Mouse (Mus musculus) stomach, postnatal 0 days (tissue): ENCODE results near the gene Rorc. TPM values are rescaled to one million over a fixed set of nuclear protein-coding genes. Genes with fewer than 3 reads are reported as not detected.

Experiments
- ATAC-seq: fragments of 200-750 bp; cut with Nextera tagmentation; 2 replicates; pipeline ENCODE4 v1.8.0; 2017; ENCODE audit not compliant: low FRiP score, low TSS enrichment
- DNase-seq: peaks from one replicate; pipeline ENCODE4 v3.0.0-alpha.2; 2016; ENCODE audit warnings: low spot score
- H3K27ac ChIP-seq: fragments of 300-500 bp; sonication (generic); replicated peaks from 2 replicates; pipeline ENCODE4 v1.5.1; 2014; ENCODE audit warnings: mild to moderate bottlenecking, control low read depth
- H3K27me3 ChIP-seq: fragments of 300-500 bp; sonication (generic); 2 replicates; pipeline ENCODE4 v1.6.1; 2014; ENCODE audit warnings: low read length; ENCODE audit not compliant: control insufficient read depth, insufficient read depth
- H3K36me3 ChIP-seq: fragments of 300-500 bp; sonication (generic); 2 replicates; pipeline ENCODE4 v1.6.1; 2014; ENCODE audit warnings: low read length, mixed read lengths; ENCODE audit not compliant: control insufficient read depth, insufficient read depth
- H3K4me1 ChIP-seq: fragments of 300-500 bp; sonication (generic); replicated peaks from 2 replicates; pipeline ENCODE4 v1.6.1; 2014; ENCODE audit warnings: antibody characterized with exemption; ENCODE audit not compliant: control insufficient read depth, insufficient read depth
- H3K4me2 ChIP-seq: fragments of 300-500 bp; sonication (generic); replicated peaks from 2 replicates; pipeline ENCODE4 v1.6.1; 2014; ENCODE audit warnings: low read depth, mild to moderate bottlenecking, control low read depth, moderate library complexity
- H3K4me3 ChIP-seq: fragments of 300-500 bp; sonication (generic); 2 replicates; pipeline ENCODE4 v1.5.1; 2014; ENCODE audit warnings: low read depth, low read length, control low read depth
- H3K9ac ChIP-seq: fragments of 300-500 bp; sonication (generic); 2 replicates; pipeline ENCODE4 v1.6.1; 2014; ENCODE audit warnings: mild to moderate bottlenecking, low read length, control low read depth, mixed read lengths
- H3K9me3 ChIP-seq: fragments of 300-500 bp; sonication (generic); 2 replicates; pipeline ENCODE4 v1.6.1; 2016; ENCODE audit warnings: low read length; ENCODE audit not compliant: control insufficient read depth
- CTCF ChIP-seq: IDR thresholded peaks from 2 replicates; pipeline ENCODE4 v1.5.1; 2016; ENCODE audit warnings: antibody characterized with exemption, low read depth, mild to moderate bottlenecking, moderate library complexity
- EP300 ChIP-seq: optimal IDR thresholded peaks from 2 replicates; pipeline ENCODE3; 2016; ENCODE audit warnings: antibody characterized with exemption
- WGBS: fragments of 180-500 bp; shearing (Covaris S2); extraction: QIAGEN DNeasy Blood & Tissue Kit; methylation state at CpG from one replicate; pipeline ENCODE4 v1.1.7; 2014; 5-methylcytosine and 5-hydroxymethylcytosine counted together
- polyA plus RNA-seq: library from polyadenylated mRNA; unstranded; fragments of >200 nt; fragmentation: Nextera tagmentation; extraction: Ambion mirVana; gene quantifications from 2 replicates; pipeline ENCODE4 v1.2.1, GENCODE M21; 2015

Gene Rorc
- polyA plus RNA-seq, 1 experiment from 2014 or later: 7.5 TPM

GRCm38 (mm10) chr3:94441182-94441581 is 68.6 kb downstream of the Rorc start:
- peak; percentile 72 for TF ChIP-seq CTCF
- TF ChIP-seq EP300: no peak
- DNase-seq: no peak
- Histone ChIP-seq H3K4me3 (no peak overlapping the region), H3K27me3 (no peaks in the 10 kb centered on the region), H3K27ac (no peak overlapping the region), H3K36me3 (peaks cover 8% of the 10 kb centered on the region; the same call in 1 of the 2 replicates), H3K9ac (no peak overlapping the region), H3K9me3 (no peaks in the 10 kb centered on the region), H3K4me2 (no peak overlapping the region), H3K4me1 (no peaks in the 10 kb centered on the region)
- ATAC-seq: no peak
- WGBS: 40% methylated on average over 3 of the region's 3 CpGs

- TF ChIP-seq CTCF (peak; percentile 13; the same call in 1 of the 2 replicates), EP300 (no peak)
- peak; percentile 94 for DNase-seq
- Histone ChIP-seq H3K27me3 (no peaks in the 10 kb centered on the region), H3K4me3 (peak within 1 kb of the TSS; percentile 97), H3K36me3 (peaks cover 19% of the 10 kb centered on the region), H3K4me2 (peak within 1 kb of the TSS; percentile 92), H3K4me1 (no peaks in the 10 kb centered on the region), H3K9me3 (no peaks in the 10 kb centered on the region), H3K27ac (peak within 1 kb of the TSS; percentile 80), H3K9ac (peak within 1 kb of the TSS; percentile 98)
- peak; percentile 96 for ATAC-seq
- under 1% methylated on average over 39 of the region's 39 CpGs for WGBS
These were observed 70.5 kb downstream of the Rorc start, which contains the start of gene Mrpl9 for GRCm38 (mm10) chr3:94442951-94443596. Mrpl9 (plus strand) TSS chr3:94443318.

DNA sequence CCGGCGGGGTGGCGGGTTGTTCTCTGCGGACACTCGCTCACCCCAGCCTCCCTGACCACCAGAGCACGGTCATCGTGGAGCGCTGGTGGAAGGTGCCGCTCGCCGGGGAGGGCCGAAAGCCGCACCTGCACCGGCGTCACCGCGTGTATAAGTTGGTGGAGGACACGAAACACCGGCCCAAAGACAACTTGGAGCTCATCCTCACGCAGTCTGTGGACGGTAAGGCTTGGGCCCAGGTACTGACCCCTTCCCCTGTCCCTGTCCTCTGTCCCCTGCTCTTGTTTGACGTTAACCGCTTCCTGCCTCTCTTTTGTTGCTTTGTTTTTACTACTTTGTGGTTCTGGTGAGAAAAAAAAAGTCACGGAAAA is 71.0 kb downstream of the Rorc start, which contains the start of gene Oaz3:
Oaz3 (minus strand) TSS at position 319 of the 368 bp plus-strand sequence.
- ATAC-seq (peak; percentile 72; the same call in 1 of the 2 replicates), DNase-seq (no peak)
- peak within 1 kb of the TSS; percentile 98 for H3K9ac ChIP-seq
- 0% methylated on average over 24 of the region's 24 CpGs for WGBS
- peak within 1 kb of the TSS; percentile 97 for H3K4me3 ChIP-seq
- peaks cover 22% of the 10 kb centered on the region for H3K36me3 ChIP-seq
- H3K9me3 ChIP-seq: no peaks in the 10 kb centered on the region
- peak within 1 kb of the TSS; percentile 80 for H3K27ac ChIP-seq
- no peaks in the 10 kb centered on the region for H3K4me1 ChIP-seq
- H3K27me3 ChIP-seq: no peaks in the 10 kb centered on the region
- no peak for TF ChIP-seq CTCF
- no peak for TF ChIP-seq EP300
- peak within 1 kb of the TSS; percentile 92 for H3K4me2 ChIP-seq

Other genes starting within 250 kb of the Rorc start
- not detected in 2 replicates for gene Gm10696, start 194.6 kb upstream of the Rorc start, polyA plus RNA-seq
- 0.06 TPM in 1 of 2 replicates, not detected in the other for gene Gm5286, start 176.1 kb upstream of the Rorc start, polyA plus RNA-seq
- gene Gm4778, start 108.8 kb upstream of the Rorc start, polyA plus RNA-seq: not detected in 2 replicates
- gene Them4, start 62.7 kb upstream of the Rorc start, polyA plus RNA-seq: 10.2 and 10.4 TPM in 2 replicates
- 126 and 146 TPM in 2 replicates for gene Them5, start 30.7 kb upstream of the Rorc start, polyA plus RNA-seq
- gene C2cd4d, start 10.4 kb upstream of the Rorc start, polyA plus RNA-seq: 0.82 and 1.5 TPM in 2 replicates
- gene Lingo4, start 25.7 kb downstream of the Rorc start, polyA plus RNA-seq: 0.42 TPM in 2 replicates
- gene Tdrkh, start 40.5 kb downstream of the Rorc start, polyA plus RNA-seq: 3.8 and 4.0 TPM in 2 replicates
- 47.6 and 50.7 TPM in 2 replicates for gene Mrpl9, start 70.5 kb downstream of the Rorc start, polyA plus RNA-seq
- gene Oaz3, start 71.1 kb downstream of the Rorc start, polyA plus RNA-seq: 0.21 and 0.28 TPM in 2 replicates
- 11.0 and 11.6 TPM in 2 replicates for gene Celf3, start 105.5 kb downstream of the Rorc start, polyA plus RNA-seq
- gene Riiad1, start 107.5 kb downstream of the Rorc start, polyA plus RNA-seq: 3.2 and 3.5 TPM in 2 replicates
- gene Snx27, start 209.9 kb downstream of the Rorc start, polyA plus RNA-seq: 17.6 and 20.3 TPM in 2 replicates